Mouse (Mus musculus) heart, postnatal 0 days (tissue): ENCODE measurements around the gene 4921517D22Rik.

Experiments used
- CTCF ChIP-seq: IDR thresholded peaks from 2 replicates; pipeline ENCODE4 v1.5.1; 2016; ENCODE audit warnings: antibody characterized with exemption, control low read depth, low read depth
- EP300 ChIP-seq: IDR thresholded peaks from 2 replicates; pipeline ENCODE4 v1.6.1; 2016; ENCODE audit warnings: antibody characterized with exemption, low read depth

GRCm38 (mm10) chr13:59733936-59734335, 40.0 kb upstream of the 4921517D22Rik start:
- TF ChIP-seq CTCF (no peak), EP300 (no peak)
